Mouse (Mus musculus) right cerebral cortex, adult 18-20 months (tissue): Measurements from ENCODE around the gene Rad21l.
A peak's percentile ranks its signal among the peaks of the same experiment; 100 is the strongest.

ENCODE experiments used
- DNase-seq: peaks from one replicate; pipeline ENCODE4 v3.0.0; 2022; ENCODE audit warnings: mixed read lengths

Gene Rad21l

GRCm38 (mm10) chr2:151668433-151668832 lies at the start of gene Rad21l:
TSS of gene Rad21l (minus strand) at chr2:151668533.
- DNase-seq, result no peak

GRCm38 (mm10) chr2:151716318-151717055 lies 48.2 kb upstream of the Rad21l start:
- DNase-seq, result no peak

GRCm38 (mm10) chr2:151715526-151715925 lies 47.2 kb upstream of the Rad21l start:
- peak; percentile 66 for DNase-seq

- DNase-seq, result no peak
These were observed 44.3 kb upstream of the Rad21l start for GRCm38 (mm10) chr2:151712647-151713046.

GRCm38 (mm10) chr2:151702851-151703190 lies 34.5 kb upstream of the Rad21l start:
- DNase-seq, result peak; percentile 29

GRCm38 (mm10) chr2:151702146-151702850 lies 34.0 kb upstream of the Rad21l start:
- DNase-seq, result peak; percentile 59

GRCm38 (mm10) chr2:151701231-151702145 lies 33.2 kb upstream of the Rad21l start, which contains the start of gene Tmem74b:
TSS of gene Tmem74b (plus strand) at chr2:151702008.
- DNase-seq, result no peak

GRCm38 (mm10) chr2:151682976-151683375 lies 14.6 kb upstream of the Rad21l start:
- no peak for DNase-seq

GRCm38 (mm10) chr2:151682357-151682756 lies 14.0 kb upstream of the Rad21l start:
- DNase-seq, result no peak

- DNase-seq, result no peak
These were observed 7.9 kb upstream of the Rad21l start for GRCm38 (mm10) chr2:151676234-151676633.

- DNase-seq, result no peak
These were observed 2.6 kb upstream of the Rad21l start for GRCm38 (mm10) chr2:151670968-151671329.

- no peak for DNase-seq
These were observed 2.0 kb upstream of the Rad21l start for GRCm38 (mm10) chr2:151670026-151670967.

GRCm38 (mm10) chr2:151652053-151652452 lies 16.3 kb downstream of the Rad21l start:
- no peak for DNase-seq

- DNase-seq, result no peak
These were observed 32.3 kb downstream of the Rad21l start for GRCm38 (mm10) chr2:151636015-151636402.

GRCm38 (mm10) chr2:151635362-151636014 lies 32.8 kb downstream of the Rad21l start:
- DNase-seq, result no peak

GRCm38 (mm10) chr2:151634903-151635302 lies 33.4 kb downstream of the Rad21l start:
- DNase-seq, result no peak

- DNase-seq, result no peak
These were observed 35.4 kb downstream of the Rad21l start for GRCm38 (mm10) chr2:151632982-151633381.

GRCm38 (mm10) chr2:151632159-151632814 lies 36.0 kb downstream of the Rad21l start, which contains the start of gene Snph:
TSS of gene Snph (minus strand) at chr2:151632593.
- peak; percentile 88 for DNase-seq

GRCm38 (mm10) chr2:151631406-151632158 lies 36.8 kb downstream of the Rad21l start:
- DNase-seq, result no peak

GRCm38 (mm10) chr2:151629310-151629709 lies 39.0 kb downstream of the Rad21l start:
- peak; percentile 51 for DNase-seq
